16 mouse cellular contexts compared by ENCODE assay signal in genomic region chr2:143709249-143709648, GRCm38 (mm10).
DNase-seq lines count a peak whose midpoint lies in the region; ATAC-seq and TF ChIP-seq lines count a peak whose summit lies in the region.
"Had no signal": no experiment of that assay in that cellular context is flagged by ENCODE, and none has a peak within 500 bp of the region (broad histone marks: within the 10 kb centered on the region; RNA-seq: fewer than 3 reads in every experiment).

No protein-coding gene starts in this region.

- WGBS in cerebellum, adult 2 months, result 27% methylated on average over 4 of the region's 4 CpGs
- 21% methylated on average over 4 of the region's 4 CpGs for WGBS in hindbrain, postnatal 0 days
- 28% methylated on average over 4 of the region's 4 CpGs for WGBS in hindbrain, embryonic 14.5 days
- 18% methylated on average over 4 of the region's 4 CpGs for WGBS in lung, embryonic 14.5 days

- no peaks in the 10 kb centered on the region for H3K36me3 ChIP-seq in hindbrain, postnatal 0 days (ENCODE audit: insufficient read depth, low read length)
- no peaks in the 10 kb centered on the region for H3K36me3 ChIP-seq in hindbrain, embryonic 14.5 days (replicated peaks; ENCODE audit: control insufficient read depth, insufficient read depth)
- no peaks in the 10 kb centered on the region for H3K36me3 ChIP-seq in lung, embryonic 14.5 days (ENCODE audit: insufficient read depth)
- H3K36me3 ChIP-seq: neural tube, embryonic 15.5 days had no signal

- no peaks in the 10 kb centered on the region for H3K9me3 ChIP-seq in hindbrain, postnatal 0 days (ENCODE audit: low read length)
- H3K9me3 ChIP-seq in hindbrain, embryonic 14.5 days (ENCODE audit: control insufficient read depth, low read length), result no peaks in the 10 kb centered on the region
- H3K9me3 ChIP-seq in lung, embryonic 14.5 days (ENCODE audit: low read depth, low read length), result no peaks in the 10 kb centered on the region
- H3K9me3 ChIP-seq: neural tube, embryonic 15.5 days had no signal

- H3K27ac ChIP-seq in cerebellum, adult 2 months (ENCODE audit: insufficient read depth, low read length), result no peak overlapping the region
- no peak overlapping the region for H3K27ac ChIP-seq in hindbrain, postnatal 0 days
- H3K27ac ChIP-seq in hindbrain, embryonic 14.5 days, result no peak overlapping the region
- H3K27ac ChIP-seq in lung, embryonic 14.5 days (ENCODE audit: low read depth), result no peak overlapping the region
- H3K27ac ChIP-seq: neural tube, embryonic 15.5 days had no signal

- H3K9ac ChIP-seq in hindbrain, postnatal 0 days (replicated peaks; ENCODE audit: low read length), result no peak overlapping the region
- no peak overlapping the region for H3K9ac ChIP-seq in hindbrain, embryonic 14.5 days
- no peak overlapping the region for H3K9ac ChIP-seq in lung, embryonic 14.5 days
- H3K9ac ChIP-seq: neural tube, embryonic 15.5 days had no signal

- no peaks in the 10 kb centered on the region for H3K27me3 ChIP-seq in cerebellum, adult 2 months (ENCODE audit: control insufficient read depth, insufficient read depth, low read length)
- H3K27me3 ChIP-seq in hindbrain, postnatal 0 days (ENCODE audit: insufficient read depth, low read length), result no peaks in the 10 kb centered on the region
- no peaks in the 10 kb centered on the region for H3K27me3 ChIP-seq in hindbrain, embryonic 14.5 days (ENCODE audit: control insufficient read depth, insufficient read depth, low read length)
- no peaks in the 10 kb centered on the region for H3K27me3 ChIP-seq in lung, embryonic 14.5 days (ENCODE audit: insufficient read depth, low read length)
- H3K27me3 ChIP-seq: neural tube, embryonic 15.5 days had no signal

- TF ChIP-seq POLR2A in cerebellum, adult 2 months (IDR thresholded peaks at IDR 0.05; ENCODE audit: borderline replicate concordance, insufficient read depth, low read length), result no peak

- peaks cover 9% of the 10 kb centered on the region; the same call in 1 of the 2 replicates for H3K4me1 ChIP-seq in cerebellum, adult 2 months (ENCODE audit: control insufficient read depth, insufficient read depth, low read length)
- no peaks in the 10 kb centered on the region for H3K4me1 ChIP-seq in hindbrain, postnatal 0 days (ENCODE audit: insufficient read depth, low read length)
- no peaks in the 10 kb centered on the region for H3K4me1 ChIP-seq in hindbrain, embryonic 14.5 days (replicated peaks; ENCODE audit: control insufficient read depth, insufficient read depth, low read length)
- no peaks in the 10 kb centered on the region for H3K4me1 ChIP-seq in lung, embryonic 14.5 days (ENCODE audit: insufficient read depth)
- H3K4me1 ChIP-seq: neural tube, embryonic 15.5 days had no signal

- peak; percentile 23; the same call in 1 of the 2 replicates for TF ChIP-seq CTCF in cerebellum, adult 2 months (IDR thresholded peaks at IDR 0.05; ENCODE audit: borderline replicate concordance, insufficient read depth, low read depth, low read length)
- peak; percentile 29; the same call in 1 of the 2 replicates for TF ChIP-seq CTCF in hindbrain, postnatal 0 days (IDR thresholded peaks at IDR 0.05; ENCODE audit: low read depth)
- TF ChIP-seq CTCF in lung, embryonic 14.5 days (IDR thresholded peaks at IDR 0.05; ENCODE audit: low read depth), result no peak

- DNase-seq in cerebellum, adult 2 months, result no peak
- DNase-seq in cerebellum, adult 9-11 months, result no peak
- peak; percentile 33 for DNase-seq in hindbrain, postnatal 0 days (ENCODE audit: low spot score)
- no peak for DNase-seq in hindbrain, embryonic 14.5 days (ENCODE audit: low spot score)
- peak; percentile 15 for DNase-seq in lung, embryonic 14.5 days
- DNase-seq in lung, postnatal 25 days (ENCODE audit: low spot score), result no peak
- no peak for DNase-seq in spleen, postnatal 36 days (ENCODE audit: low spot score in 2 of 2)
- no peak for DNase-seq in yolk sac, embryonic 10.5 days (ENCODE audit: low spot score)
- DNase-seq: adrenal gland, postnatal 14 days; heart, adult 18-20 months; heart, postnatal 14 days; kidney, postnatal 14 days; left cerebral cortex, postnatal 4 days; lung, adult 18-20 months had no signal

- H3K4me2 ChIP-seq in hindbrain, postnatal 0 days (ENCODE audit: low read depth, low read length), result no peak overlapping the region
- no peak overlapping the region for H3K4me2 ChIP-seq in hindbrain, embryonic 14.5 days (replicated peaks)
- no peak overlapping the region for H3K4me2 ChIP-seq in lung, embryonic 14.5 days
- H3K4me2 ChIP-seq: neural tube, embryonic 15.5 days had no signal

- no peak overlapping the region for H3K4me3 ChIP-seq in cerebellum, adult 2 months (replicated peaks; ENCODE audit: insufficient read depth, low read depth, low read length)
- H3K4me3 ChIP-seq in hindbrain, postnatal 0 days (ENCODE audit: low read length), result no peak overlapping the region
- H3K4me3 ChIP-seq in hindbrain, embryonic 14.5 days (replicated peaks; ENCODE audit: low read length), result no peak overlapping the region
- no peak overlapping the region for H3K4me3 ChIP-seq in lung, embryonic 14.5 days (ENCODE audit: low read depth, low read length)
- H3K4me3 ChIP-seq: neural tube, embryonic 15.5 days had no signal

- no peak for ATAC-seq in hindbrain, postnatal 0 days
- no peak for ATAC-seq in hindbrain, embryonic 14.5 days (ENCODE audit: low FRiP score)
- no peak for ATAC-seq in lung, embryonic 14.5 days (ENCODE audit: insufficient read depth)
- ATAC-seq: hindbrain, embryonic 16.5 days had no signal

Comparison
In these comparisons a context has a peak if more than half of its experiments do, and no peak if none do; other contexts are left out.
1. DNase-seq: peak in hindbrain, postnatal 0 days (single experiment) and lung, embryonic 14.5 days (single experiment); none in cerebellum, adult 2 months (0 of 2), cerebellum, adult 9-11 months (single experiment), hindbrain, embryonic 14.5 days (single experiment), lung, postnatal 25 days (single experiment), spleen, postnatal 36 days (0 of 2) and yolk sac, embryonic 10.5 days (single experiment).